Mouse (Mus musculus) heart, embryonic 13.5 days (tissue): ENCODE measurements around the gene Slamf9. TPM values are rescaled to one million over a fixed set of nuclear protein-coding genes. Genes with fewer than 3 reads are reported as not detected.

Experiments
- ATAC-seq: fragments of 200-750 bp; cut with Nextera tagmentation; 2 replicates; pipeline ENCODE4 v1.8.0; 2017; ENCODE audit warnings: moderate TSS enrichment; ENCODE audit not compliant: insufficient number of reproducible peaks, low FRiP score, low TSS enrichment; ENCODE audit errors: extremely low read depth
- H3K27ac ChIP-seq: fragments of 300-500 bp; sonication (generic); replicated peaks from 2 replicates; pipeline ENCODE4 v1.5.1; 2015; ENCODE audit warnings: moderate library complexity, mild to moderate bottlenecking, inconsistent platforms
- H3K27me3 ChIP-seq: fragments of 300-500 bp; sonication (generic); replicated peaks from 2 replicates; pipeline ENCODE4 v1.6.1; 2015; ENCODE audit warnings: mild to moderate bottlenecking, inconsistent platforms
- H3K36me3 ChIP-seq: fragments of 300-500 bp; sonication (generic); 2 replicates; pipeline ENCODE4 v1.6.1; 2015; ENCODE audit warnings: mild to moderate bottlenecking, inconsistent platforms
- H3K4me1 ChIP-seq: fragments of 300-500 bp; sonication (generic); 2 replicates; pipeline ENCODE4 v1.6.1; 2015; ENCODE audit warnings: inconsistent platforms
- H3K4me2 ChIP-seq: fragments of 300-500 bp; sonication (generic); 2 replicates; pipeline ENCODE4 v1.6.1; 2015; ENCODE audit warnings: inconsistent platforms, mild to moderate bottlenecking, moderate library complexity
- H3K4me3 ChIP-seq: fragments of 300-500 bp; sonication (generic); 2 replicates; pipeline ENCODE4 v1.5.1; 2015; ENCODE audit warnings: moderate library complexity, mild to moderate bottlenecking, inconsistent platforms
- H3K9ac ChIP-seq: fragments of 300-500 bp; sonication (generic); 2 replicates; pipeline ENCODE4 v1.6.1; 2015; ENCODE audit warnings: inconsistent platforms, mild to moderate bottlenecking, moderate library complexity
- H3K9me3 ChIP-seq: fragments of 300-500 bp; sonication (generic); 2 replicates; pipeline ENCODE4 v1.6.1; 2016; ENCODE audit warnings: inconsistent platforms
- WGBS: fragments of 180-500 bp; shearing (Covaris S2); methylation state at CpG from one replicate; pipeline ENCODE4 v1.1.7; 2015; ENCODE audit warnings: mixed read lengths; 5-methylcytosine and 5-hydroxymethylcytosine counted together
- polyA plus RNA-seq: library from polyadenylated mRNA; unstranded; fragments of >200 nt; fragmentation: Nextera tagmentation; extraction: Ambion mirVana; gene quantifications from 2 replicates; pipeline ENCODE4 v1.2.1, GENCODE M21; 2015

Slamf9 gene
- polyA plus RNA-seq, 1 experiment from 2014 or later: 1.3 TPM

DNA sequence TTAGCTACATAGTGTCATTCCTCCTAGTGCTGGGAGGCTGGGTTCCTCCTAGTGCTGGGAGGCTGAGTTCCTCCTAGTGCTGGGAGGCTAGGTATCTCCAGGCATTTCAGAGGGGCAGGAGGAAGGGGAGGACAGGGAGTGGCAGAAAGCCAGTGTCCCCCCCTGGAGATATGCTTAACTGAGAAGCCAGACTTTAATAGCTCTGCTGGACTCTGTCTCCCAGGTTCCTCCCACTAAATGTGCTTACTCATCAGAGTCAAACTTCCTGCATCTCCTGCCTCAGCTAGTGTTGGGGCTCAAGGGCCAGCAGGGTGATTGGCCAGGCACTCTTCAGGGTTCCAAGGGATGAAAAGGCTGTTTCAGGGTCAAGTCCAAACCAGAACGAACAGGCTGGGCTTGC lies 40.2 kb downstream of the Slamf9 start:
- no peak for ATAC-seq
- Histone ChIP-seq H3K27ac (peak overlapping the region; percentile 85), H3K27me3 (no peaks in the 10 kb centered on the region), H3K9me3 (peaks cover 9% of the 10 kb centered on the region), H3K9ac (no peak overlapping the region), H3K4me2 (no peak overlapping the region), H3K4me3 (no peak overlapping the region), H3K4me1 (peaks cover 62% of the 10 kb centered on the region), H3K36me3 (no peaks in the 10 kb centered on the region)
- 58% methylated on average over 1 of the region's 1 CpGs for WGBS

DNA sequence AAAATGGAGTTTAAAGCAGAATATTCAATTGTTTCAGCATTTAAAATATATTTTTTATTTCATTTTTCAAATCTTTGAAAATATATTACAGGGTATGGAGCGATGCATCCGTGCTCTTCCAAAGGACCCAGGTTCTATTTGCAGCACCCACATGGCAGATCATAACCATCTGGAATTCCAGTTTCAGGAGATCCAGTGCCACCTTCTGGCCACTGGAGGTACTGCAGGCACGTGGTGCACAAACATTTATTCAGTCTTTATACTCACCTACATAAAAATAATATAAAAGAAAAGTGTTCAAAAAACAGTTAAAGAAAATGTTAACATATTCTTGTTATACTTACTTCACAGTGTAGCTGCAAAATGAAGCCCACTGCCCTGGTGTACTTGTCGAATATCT lies 42.9 kb downstream of the Slamf9 start:
- Histone ChIP-seq H3K9ac (no peak overlapping the region), H3K9me3 (peaks cover 9% of the 10 kb centered on the region), H3K4me1 (peaks cover 54% of the 10 kb centered on the region), H3K27ac (no peak overlapping the region), H3K4me3 (no peak overlapping the region), H3K36me3 (no peaks in the 10 kb centered on the region), H3K27me3 (no peaks in the 10 kb centered on the region), H3K4me2 (no peak overlapping the region)
- ATAC-seq: no peak
- WGBS: 70% methylated on average over 4 of the region's 4 CpGs

DNA sequence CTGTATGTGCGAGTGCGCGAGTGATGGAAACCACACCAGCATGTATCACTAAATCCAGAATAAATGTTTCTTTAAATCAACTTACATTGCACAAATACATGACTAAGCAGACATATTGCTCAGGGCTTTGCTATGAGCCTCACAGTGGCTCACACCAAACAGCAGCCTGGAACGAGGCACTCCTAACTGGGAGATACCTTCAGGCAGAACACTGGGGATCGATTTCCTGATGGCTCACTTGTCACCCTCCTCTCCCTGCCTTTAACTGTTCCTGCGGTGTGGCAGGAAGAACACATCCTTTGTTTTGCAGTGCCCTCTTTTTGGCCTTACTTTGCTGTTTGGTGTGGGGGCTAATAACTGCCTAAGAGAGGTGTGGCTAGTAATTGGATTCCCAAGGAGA lies 44.5 kb downstream of the Slamf9 start:
- Histone ChIP-seq H3K27me3 (no peaks in the 10 kb centered on the region), H3K36me3 (no peaks in the 10 kb centered on the region), H3K9me3 (peaks cover 11% of the 10 kb centered on the region), H3K4me2 (no peak overlapping the region), H3K9ac (no peak overlapping the region), H3K27ac (no peak overlapping the region), H3K4me3 (no peak overlapping the region), H3K4me1 (peaks cover 40% of the 10 kb centered on the region)
- 52% methylated on average over 6 of the region's 6 CpGs for WGBS
- ATAC-seq: no peak

DNA sequence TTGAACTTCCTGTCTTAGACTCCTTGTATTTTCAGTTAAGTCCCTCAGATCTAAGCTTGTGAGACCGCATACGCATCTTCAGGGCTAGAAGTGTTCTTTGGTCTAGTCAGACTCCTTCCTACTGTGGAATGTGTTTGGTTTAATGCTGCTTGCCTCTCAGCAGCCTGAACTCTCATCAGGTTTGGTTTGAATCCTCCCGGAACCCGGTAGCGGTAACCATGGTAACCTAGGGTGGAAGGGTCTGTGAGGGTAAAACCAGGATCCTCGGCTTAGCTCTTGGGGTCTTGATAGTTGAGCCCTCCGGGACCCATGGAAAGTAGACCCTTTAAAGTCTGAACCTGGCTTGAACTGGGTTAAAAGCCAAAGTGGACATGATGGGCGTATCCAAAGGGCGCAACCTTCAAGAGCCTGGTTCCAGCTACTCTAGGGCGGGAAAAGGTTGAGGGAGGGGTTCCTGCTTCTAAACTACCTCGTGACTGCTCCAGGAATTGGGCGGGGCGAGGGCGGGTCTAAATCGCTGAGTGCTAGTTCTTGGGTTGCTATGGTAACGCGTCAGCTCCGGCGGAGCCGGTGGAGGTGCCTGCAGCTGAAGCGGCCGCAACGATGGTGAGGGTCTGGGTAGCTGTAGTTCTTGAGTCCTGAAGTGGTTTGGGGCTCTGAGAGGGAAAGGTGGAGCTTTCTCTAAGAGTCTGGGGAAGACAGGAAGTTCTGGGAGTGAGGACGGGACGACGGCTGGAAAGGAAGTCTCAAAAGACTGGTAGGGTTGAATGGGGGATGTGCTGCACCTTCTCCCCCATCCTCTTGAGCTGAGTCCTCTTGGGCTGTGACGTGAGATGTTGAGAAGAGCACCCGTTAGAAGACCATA lies 45.6 kb downstream of the Slamf9 start, which contains the start of gene Cfap45:
TSS of gene Cfap45 (plus strand) at position 226 of the 865 bp plus-strand sequence.
- peak within 1 kb of the TSS; percentile 62 for H3K9ac ChIP-seq
- H3K27ac ChIP-seq: peak within 1 kb of the TSS; percentile 53
- H3K4me2 ChIP-seq: peak within 1 kb of the TSS; percentile 74
- H3K4me3 ChIP-seq: peak within 1 kb of the TSS; percentile 50
- WGBS: 5% methylated on average over 28 of the region's 28 CpGs
- peaks cover 35% of the 10 kb centered on the region for H3K4me1 ChIP-seq
- H3K36me3 ChIP-seq: no peaks in the 10 kb centered on the region
- no peak for ATAC-seq
- H3K27me3 ChIP-seq: peaks cover 2% of the 10 kb centered on the region; the same call in 1 of the 2 replicates
- peaks cover 11% of the 10 kb centered on the region for H3K9me3 ChIP-seq

DNA sequence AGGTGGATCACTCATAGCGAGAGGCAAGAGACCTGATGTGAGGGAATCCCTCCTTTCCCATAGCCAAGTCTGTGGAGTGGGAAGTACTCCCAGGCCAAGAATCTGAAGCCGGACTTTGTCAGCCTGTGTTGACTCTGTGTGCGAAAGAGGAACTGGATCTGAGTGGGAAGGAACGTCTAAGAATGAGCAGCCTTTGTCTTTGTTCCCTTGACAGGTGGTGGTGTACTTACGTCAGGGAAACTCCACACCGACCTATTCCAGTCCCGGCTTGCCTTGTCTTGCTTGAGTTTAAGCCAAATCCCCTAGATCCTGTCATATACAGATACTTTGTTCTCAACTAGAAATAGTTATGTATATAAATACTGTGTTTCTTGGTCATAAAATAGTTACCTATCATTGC lies 47.4 kb downstream of the Slamf9 start:
- H3K9ac ChIP-seq: no peak overlapping the region
- H3K4me1 ChIP-seq: peaks cover 49% of the 10 kb centered on the region
- no peaks in the 10 kb centered on the region for H3K36me3 ChIP-seq
- H3K9me3 ChIP-seq: peaks cover 8% of the 10 kb centered on the region
- H3K27ac ChIP-seq: no peak overlapping the region
- WGBS: 61% methylated on average over 7 of the region's 7 CpGs
- no peak for ATAC-seq
- H3K27me3 ChIP-seq: peaks cover 16% of the 10 kb centered on the region
- no peak overlapping the region for H3K4me3 ChIP-seq
- no peak overlapping the region for H3K4me2 ChIP-seq

DNA sequence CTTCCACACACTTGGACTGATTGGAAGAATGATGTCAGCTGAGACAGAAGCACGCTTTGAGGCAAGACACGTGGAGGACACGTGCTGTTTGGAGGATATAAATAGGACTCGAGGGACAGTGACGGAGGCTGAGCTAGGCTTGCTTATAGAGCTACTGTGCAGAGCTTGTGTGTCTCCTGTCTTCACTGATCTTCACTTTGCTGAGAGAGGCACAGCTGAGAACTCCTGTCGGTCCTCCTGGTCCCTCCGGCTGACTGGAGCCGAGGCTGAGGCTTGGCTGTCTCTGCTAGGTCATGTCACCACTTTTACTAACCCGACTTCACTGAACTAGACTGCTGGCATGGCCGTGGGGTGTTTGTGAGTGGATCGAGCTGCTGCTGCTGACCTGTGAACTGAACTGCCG lies 48.5 kb downstream of the Slamf9 start:
- WGBS: 38% methylated on average over 12 of the region's 12 CpGs
- no peak overlapping the region for H3K4me2 ChIP-seq
- H3K27me3 ChIP-seq: peaks cover 22% of the 10 kb centered on the region
- H3K4me1 ChIP-seq: peaks cover 53% of the 10 kb centered on the region
- 0 out of 2 replicates have a peak, but pooled peaks cover 2% of the 10 kb centered on the region for H3K9me3 ChIP-seq
- no peaks in the 10 kb centered on the region for H3K36me3 ChIP-seq
- H3K4me3 ChIP-seq: no peak overlapping the region
- ATAC-seq: no peak
- H3K9ac ChIP-seq: no peak overlapping the region
- H3K27ac ChIP-seq: peak overlapping the region; percentile 8; the same call in 1 of the 2 replicates

DNA sequence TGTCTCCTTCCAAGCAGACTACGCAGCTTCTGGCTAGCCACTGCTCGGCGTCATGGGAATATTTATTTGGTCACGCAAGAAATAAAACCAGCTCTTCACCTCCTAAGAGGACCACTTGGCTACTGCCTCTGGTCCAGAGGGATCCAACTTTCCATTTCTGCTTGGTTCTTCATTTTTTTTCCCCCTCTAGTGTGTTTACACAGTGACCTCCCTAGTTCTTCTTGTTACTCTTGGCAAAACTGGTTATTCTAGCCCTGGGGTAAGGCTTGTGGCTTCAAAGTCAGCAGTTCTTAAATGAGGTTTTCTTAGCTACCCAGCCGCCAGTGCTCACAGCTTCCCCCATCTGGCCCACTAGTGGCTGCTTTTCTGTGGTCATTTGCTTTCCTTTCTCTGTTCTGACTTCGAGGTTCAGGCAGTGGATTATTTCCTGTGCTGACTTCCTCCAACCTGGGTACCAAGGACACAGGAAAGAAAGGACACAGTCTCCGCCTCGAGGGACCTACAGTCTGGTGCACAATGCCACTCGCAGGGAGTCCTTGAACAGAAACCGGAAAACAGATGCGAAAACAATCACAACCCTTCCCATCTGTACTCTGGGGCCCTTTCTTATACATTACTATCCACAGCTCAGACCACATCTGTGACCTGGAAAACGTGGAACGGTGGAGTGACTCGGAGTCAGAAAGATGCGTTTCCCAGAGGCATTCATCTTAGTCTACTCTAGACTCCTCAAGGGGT lies 50.0 kb downstream of the Slamf9 start:
- H3K9ac ChIP-seq: 0 out of 2 replicates have a peak overlapping the region, but pooled peaks have one; percentile 17
- 43% methylated on average over 15 of the region's 15 CpGs for WGBS
- peaks cover 22% of the 10 kb centered on the region for H3K27me3 ChIP-seq
- peaks cover 44% of the 10 kb centered on the region for H3K4me1 ChIP-seq
- H3K27ac ChIP-seq: peak overlapping the region; percentile 93
- H3K36me3 ChIP-seq: no peaks in the 10 kb centered on the region
- 0 out of 2 replicates have a peak, but pooled peaks cover 2% of the 10 kb centered on the region for H3K9me3 ChIP-seq
- no peak for ATAC-seq
- H3K4me3 ChIP-seq: no peak overlapping the region
- peak overlapping the region; percentile 61 for H3K4me2 ChIP-seq

DNA sequence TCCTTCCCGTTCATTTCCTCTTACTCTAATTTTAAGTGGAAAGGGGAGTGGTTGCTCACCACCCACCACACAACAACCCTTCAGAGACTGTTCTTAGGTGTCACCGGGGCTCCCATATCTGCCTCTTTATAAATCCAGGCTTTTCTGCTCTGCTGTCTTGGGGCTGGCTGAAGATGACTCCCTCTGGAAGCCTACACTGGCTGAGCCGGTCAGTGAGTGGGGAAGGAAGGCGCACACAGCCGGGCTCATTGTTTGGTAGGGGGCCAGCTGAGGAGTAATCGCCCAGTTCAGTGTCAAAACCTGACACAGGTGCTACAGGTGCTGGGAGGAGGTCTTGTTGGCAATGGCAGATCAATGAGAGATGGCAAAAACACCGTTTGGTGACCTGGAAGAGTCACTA lies 50.8 kb downstream of the Slamf9 start:
- Histone ChIP-seq H3K27me3 (peaks cover 23% of the 10 kb centered on the region), H3K27ac (peak overlapping the region; percentile 93), H3K9ac (peak overlapping the region; percentile 64), H3K4me1 (peaks cover 46% of the 10 kb centered on the region), H3K36me3 (no peaks in the 10 kb centered on the region), H3K4me3 (peak overlapping the region; percentile 34), H3K9me3 (0 out of 2 replicates have a peak, but pooled peaks cover 2% of the 10 kb centered on the region), H3K4me2 (peak overlapping the region; percentile 61)
- WGBS: 43% methylated on average over 7 of the region's 7 CpGs
- ATAC-seq: no peak

DNA sequence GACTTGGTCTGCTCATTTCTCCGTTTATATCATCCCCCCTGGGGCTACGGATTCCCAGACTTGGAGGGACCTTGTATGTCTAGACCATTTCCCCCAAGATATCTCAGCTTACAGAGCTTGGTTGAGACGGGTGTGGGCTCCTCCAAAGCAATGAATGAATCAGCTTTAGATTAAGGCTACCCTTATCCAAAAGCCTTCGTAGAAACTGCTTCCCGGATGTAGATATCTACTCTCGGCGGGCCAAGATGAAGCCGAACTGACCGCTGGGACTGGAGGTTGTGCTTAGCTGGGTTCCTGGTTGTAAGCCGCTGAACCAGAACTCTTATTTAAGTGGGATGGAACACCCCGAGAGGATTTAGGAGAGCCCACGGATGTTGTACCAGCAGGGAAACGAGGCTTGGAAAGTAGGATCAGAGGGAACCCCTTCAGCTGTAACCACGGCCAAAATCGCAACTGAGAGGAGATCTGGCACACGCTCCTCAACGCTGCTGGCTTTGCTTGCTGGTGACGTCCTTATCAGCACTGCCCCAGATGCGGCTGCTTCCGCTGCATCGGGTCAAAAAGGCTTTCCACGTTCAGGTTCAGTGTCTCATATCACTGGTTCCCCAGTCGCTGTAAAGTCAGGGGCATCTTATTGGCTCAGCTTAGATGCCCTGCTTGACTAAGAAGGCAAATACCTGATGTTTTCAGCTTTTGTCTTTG lies 51.4 kb downstream of the Slamf9 start:
- Histone ChIP-seq H3K36me3 (no peaks in the 10 kb centered on the region), H3K9me3 (0 out of 2 replicates have a peak, but pooled peaks cover 2% of the 10 kb centered on the region), H3K27me3 (peaks cover 28% of the 10 kb centered on the region), H3K9ac (peak overlapping the region; percentile 61), H3K4me2 (peak overlapping the region; percentile 61), H3K27ac (peak overlapping the region; percentile 93), H3K4me3 (peak overlapping the region; percentile 34), H3K4me1 (peaks cover 42% of the 10 kb centered on the region)
- WGBS: 22% methylated on average over 23 of the region's 23 CpGs
- ATAC-seq: peak; percentile 30; the same call in 1 of the 2 replicates

DNA sequence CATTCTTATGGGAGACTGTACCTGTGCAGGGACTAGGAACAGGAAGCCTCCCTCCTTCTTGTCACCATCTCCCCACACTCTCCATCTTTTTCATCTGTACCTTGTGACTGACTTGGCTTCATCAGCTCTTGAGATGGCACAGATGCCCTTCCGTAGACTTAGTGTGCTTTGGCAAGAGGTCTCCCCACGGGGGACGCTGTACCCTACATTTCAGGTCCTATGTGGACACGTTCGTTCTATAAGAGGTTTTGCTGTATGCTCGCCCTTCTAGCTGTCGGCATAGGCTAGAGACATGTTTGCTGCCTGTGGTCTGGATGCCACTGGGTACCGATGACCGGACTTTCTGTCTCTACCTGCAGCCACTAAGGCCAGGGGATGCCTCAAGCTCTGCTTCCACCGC lies 52.3 kb downstream of the Slamf9 start:
- no peak for ATAC-seq
- peaks cover 41% of the 10 kb centered on the region for H3K4me1 ChIP-seq
- H3K4me2 ChIP-seq: peak overlapping the region; percentile 61; the same call in 1 of the 2 replicates
- WGBS: 87% methylated on average over 10 of the region's 10 CpGs
- H3K27ac ChIP-seq: peak overlapping the region; percentile 93
- H3K36me3 ChIP-seq: no peaks in the 10 kb centered on the region
- 0 out of 2 replicates have a peak, but pooled peaks cover 2% of the 10 kb centered on the region for H3K9me3 ChIP-seq
- H3K4me3 ChIP-seq: no peak overlapping the region
- peaks cover 35% of the 10 kb centered on the region for H3K27me3 ChIP-seq
- H3K9ac ChIP-seq: no peak overlapping the region
